Mouse (Mus musculus) lung, postnatal 4 days (tissue): Measurements from ENCODE around the gene Crp.

ENCODE experiments used
- DNase-seq, 2 experiments: peaks; one replicate each; pipeline ENCODE4 v3.0.0; 2021

Gene Crp

GRCm38 (mm10) chr1:172751241-172751640 lies 53.4 kb downstream of the Crp start:
- DNase-seq = no peak

- DNase-seq = no peak
Measured at GRCm38 (mm10) chr1:172755151-172755550, 57.3 kb downstream of the Crp start.

- no peak for DNase-seq
Measured at GRCm38 (mm10) chr1:172759525-172759924, 61.7 kb downstream of the Crp start.

- no peak for DNase-seq
Measured at GRCm38 (mm10) chr1:172779195-172779594, 81.3 kb downstream of the Crp start.

GRCm38 (mm10) chr1:172785322-172785721 lies 87.5 kb downstream of the Crp start:
- DNase-seq = no peak

GRCm38 (mm10) chr1:172785886-172786285 lies 88.0 kb downstream of the Crp start:
- no peak for DNase-seq

- no peak for DNase-seq
Measured at GRCm38 (mm10) chr1:172828975-172829374, 131.1 kb downstream of the Crp start.

GRCm38 (mm10) chr1:172847044-172847761 lies 149.3 kb downstream of the Crp start:
- no peak for DNase-seq

- no peak for DNase-seq
Measured at GRCm38 (mm10) chr1:172848171-172848570, 150.3 kb downstream of the Crp start.

- DNase-seq = no peak
Measured at GRCm38 (mm10) chr1:172875265-172875664, 177.4 kb downstream of the Crp start.

GRCm38 (mm10) chr1:172876675-172877074 lies 178.8 kb downstream of the Crp start:
- DNase-seq = no peak
